1 mouse cellular context compared by ENCODE assay signal in the genomic region with DNA sequence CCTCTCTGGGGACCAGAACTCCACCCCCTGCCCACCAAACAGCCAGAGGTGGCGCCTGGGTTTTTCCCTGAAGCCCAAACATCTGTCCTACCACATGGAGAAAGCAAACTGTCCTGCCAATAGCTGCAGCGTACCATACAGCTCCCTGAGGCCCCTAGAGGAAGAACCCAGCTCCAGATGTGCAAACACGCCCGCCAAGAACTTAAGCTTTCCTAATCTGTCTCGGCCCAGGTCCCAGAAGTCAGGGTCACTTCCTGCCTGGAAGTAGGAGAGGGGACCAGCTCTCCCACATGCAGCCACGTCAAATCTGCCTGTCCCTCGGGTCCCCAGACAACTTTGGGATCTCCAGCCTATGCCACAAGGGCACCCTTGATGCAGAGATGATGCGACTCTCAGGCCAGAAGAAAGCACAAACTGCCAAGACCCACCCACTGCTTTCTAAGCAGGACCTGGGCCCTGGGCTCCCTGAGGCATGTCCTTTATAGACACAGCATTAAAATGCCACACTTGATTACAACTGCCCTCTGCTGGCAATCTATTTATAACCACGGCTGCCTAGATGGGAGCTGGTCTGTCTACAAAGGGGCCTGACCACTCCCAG.
TF ChIP-seq lines count a peak whose summit lies in the region.

No protein-coding gene starts in this region.

TF ChIP-seq in myocyte, 11 proteins besides CTCF, POLR2A, EP300 and RAD21 (continued from another document):
- TF ChIP-seq MYOD1 (IDR thresholded peaks at IDR 0.05; ENCODE audit: control insufficient read depth in 1 of 3, insufficient read length in 2 of 3, low read depth in 2 of 3) (no peak), MAX (IDR thresholded peaks at IDR 0.05; ENCODE audit: low read depth) (no peak), SRF (IDR thresholded peaks at IDR 0.05; ENCODE audit: control insufficient read depth, insufficient read length, low read depth) (no peak), TCF3 (IDR thresholded peaks at IDR 0.05; ENCODE audit: insufficient read length, low read depth) (no peak), TCF12 (IDR thresholded peaks at IDR 0.05; ENCODE audit: insufficient read depth, poor library complexity, severe bottlenecking) (no peak), USF1 (IDR thresholded peaks at IDR 0.05; ENCODE audit: low read depth) (no peak), E2F4 (IDR thresholded peaks at IDR 0.05; ENCODE audit: insufficient read depth) (no peak), POLR2AphosphoS2 (IDR thresholded peaks at IDR 0.05; ENCODE audit: insufficient read length, low read depth) (no peak)
